20 mouse cellular contexts compared by ENCODE assay signal in the genomic region with DNA sequence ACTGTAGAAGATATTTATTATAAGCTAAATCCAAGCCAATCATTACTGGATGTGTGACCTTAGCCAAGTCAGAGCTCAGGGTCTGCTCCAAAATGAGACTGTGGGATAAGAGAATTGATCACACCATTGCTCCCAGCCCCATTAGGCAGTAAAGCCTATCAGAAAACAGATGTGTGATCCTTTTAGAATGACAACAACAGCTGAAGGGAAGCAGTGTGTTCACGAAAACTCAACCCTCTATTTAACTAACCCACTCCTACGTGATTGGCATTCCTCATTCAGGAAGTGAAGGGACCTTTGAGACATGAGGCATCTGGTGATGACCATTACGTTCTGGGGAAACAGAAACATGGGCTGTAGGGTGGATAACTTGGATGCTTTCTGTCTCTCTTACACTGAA.
DNase-seq lines count a peak whose midpoint lies in the region; TF ChIP-seq lines count a peak whose summit lies in the region.
"Had no signal": no experiment of that assay in that cellular context is flagged by ENCODE, and none has a peak within 500 bp of the region (broad histone marks: within the 10 kb centered on the region; RNA-seq: fewer than 3 reads in every experiment).

No protein-coding gene starts in this region.

- H3K4me3 ChIP-seq in C2C12 (ENCODE audit: insufficient read depth, poor library complexity, severe bottlenecking) = no peak overlapping the region
- H3K4me3 ChIP-seq in myocyte = no peak overlapping the region

- H3ac ChIP-seq in C2C12 (ENCODE audit: control insufficient read depth, insufficient read length, low read depth) (no peak overlapping the region), myocyte (ENCODE audit: control insufficient read depth, insufficient read length) (no peak overlapping the region)

- H3K4me2 ChIP-seq in myocyte (ENCODE audit: low read depth) = peak overlapping the region; percentile 22

- DNase-seq in heart, adult 11 months = peak; percentile 42
- DNase-seq in heart, postnatal 4 days = no peak
- no peak for DNase-seq in kidney, adult 8-10 months
- DNase-seq in urinary bladder, postnatal 10 days (ENCODE audit: low spot score) = no peak
- DNase-seq: adrenal gland, adult 2 months; adrenal gland, adult 8-10 months; adrenal gland, postnatal 10 days; adrenal gland, postnatal 14 days; adrenal gland, postnatal 25 days; adrenal gland, postnatal 36 days; B cell, adult 2 months; cerebellum, adult 11 months; cerebellum, adult 11-12 months; cerebellum, adult 18-20 months; cerebellum, adult 2 months had no signal

- H3K27me3 ChIP-seq in C2C12 (ENCODE audit: control insufficient read depth, insufficient read depth, insufficient read length) = no peaks in the 10 kb centered on the region
- H3K27me3 ChIP-seq in myocyte (ENCODE audit: control insufficient read depth, insufficient read depth, insufficient read length) = no peaks in the 10 kb centered on the region
- H3K27me3 ChIP-seq: CH12.LX, Patski had no signal

- no peaks in the 10 kb centered on the region for H3K79me2 ChIP-seq in C2C12 (ENCODE audit: control insufficient read depth, insufficient read depth)
- H3K79me2 ChIP-seq in myocyte (ENCODE audit: control insufficient read depth, insufficient read depth) = no peaks in the 10 kb centered on the region

- H3K79me3 ChIP-seq in C2C12 (ENCODE audit: low read depth) = no peaks in the 10 kb centered on the region

- H3K36me3 ChIP-seq in C2C12 (ENCODE audit: control insufficient read depth, insufficient read depth) (no peaks in the 10 kb centered on the region), myocyte (ENCODE audit: control insufficient read depth, insufficient read depth) (no peaks in the 10 kb centered on the region)
- H3K36me3 ChIP-seq: G1E had no signal

- TF ChIP-seq POLR2A in myocyte (IDR thresholded peaks at IDR 0.05; ENCODE audit: insufficient read length, low read depth) = no peak

- TF ChIP-seq CTCF in C2C12 (IDR thresholded peaks at IDR 0.05; ENCODE audit: control insufficient read depth, insufficient read depth, insufficient read length) = no peak

TF ChIP-seq in C2C12, 6 proteins besides CTCF, POLR2A, EP300 and RAD21:
- no peak for TF ChIP-seq CEBPB (IDR thresholded peaks at IDR 0.05; ENCODE audit: low read depth)
- TF ChIP-seq MAX (IDR thresholded peaks at IDR 0.05) = no peak
- TF ChIP-seq MYOD1 (IDR thresholded peaks at IDR 0.05; ENCODE audit: control insufficient read depth, insufficient read length, low read depth) = peak; percentile 80
- no peak for TF ChIP-seq FOSL1 (IDR thresholded peaks at IDR 0.05; ENCODE audit: insufficient read depth, low read length, poor library complexity, severe bottlenecking)
- TF ChIP-seq USF1 (IDR thresholded peaks at IDR 0.05; ENCODE audit: low read depth) = no peak
- no peak for TF ChIP-seq MYOG (IDR thresholded peaks at IDR 0.05; ENCODE audit: control insufficient read depth, extremely low read depth, insufficient read length)

TF ChIP-seq in myocyte, 11 proteins besides CTCF, POLR2A, EP300 and RAD21:
- TF ChIP-seq MYOD1 (IDR thresholded peaks at IDR 0.05; ENCODE audit: control insufficient read depth in 1 of 3, insufficient read length in 2 of 3, low read depth in 2 of 3) (peak in 2 of 3 experiments; percentile 67 to 70), TCF12 (IDR thresholded peaks at IDR 0.05; ENCODE audit: insufficient read depth, poor library complexity, severe bottlenecking) (no peak), MYOG (IDR thresholded peaks at IDR 0.05; ENCODE audit: control insufficient read depth in 1 of 3, insufficient read depth in 1 of 3, insufficient read length in 2 of 3, low read depth in 2 of 3) (no peak)
